ENCODE assay signal across 18 mouse cellular contexts in the genomic region with DNA sequence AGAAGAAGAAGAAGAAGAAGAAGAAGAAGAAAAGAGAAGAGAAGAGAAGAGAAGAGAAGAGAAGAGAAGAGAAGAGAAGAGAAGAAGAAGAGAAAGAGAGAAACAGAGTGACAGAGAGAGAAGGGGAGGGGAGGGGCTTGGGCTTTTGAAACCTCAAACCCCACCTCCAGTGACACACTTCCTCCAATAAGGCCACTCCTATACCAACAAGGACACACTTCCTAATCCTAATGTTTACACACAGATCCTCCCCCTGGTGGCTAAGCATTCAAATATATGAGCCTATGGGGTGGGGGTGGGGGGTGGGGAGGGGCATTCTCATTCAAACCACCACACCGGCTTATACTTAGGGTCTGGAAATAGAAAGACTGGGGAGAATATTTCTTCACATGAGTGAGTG. TPM values are rescaled to one million over a fixed set of nuclear protein-coding genes. Genes with fewer than 3 reads are reported as not detected.
"Had no signal": no experiment of that assay in that cellular context is flagged by ENCODE, and none has a peak within 500 bp of the region (broad histone marks: within the 10 kb centered on the region; RNA-seq: fewer than 3 reads in every experiment).

No protein-coding gene starts in this region.

- DNase-seq: kidney, adult 8-10 months; kidney, postnatal 4 days; liver; liver, embryonic 13.5 days; liver, postnatal 0 days; lung, postnatal 4 days; right cerebral cortex, postnatal 14 days; thymus, postnatal 36 days had no signal

- H3K36me3 ChIP-seq: limb, embryonic 12.5 days; liver, embryonic 13.5 days; midbrain, embryonic 12.5 days; neural tube, embryonic 13.5 days had no signal

- H3K27me3 ChIP-seq: limb, embryonic 12.5 days; liver, embryonic 13.5 days; midbrain, embryonic 12.5 days; neural tube, embryonic 13.5 days had no signal

- H3K4me1 ChIP-seq: limb, embryonic 12.5 days; liver, embryonic 13.5 days; midbrain, embryonic 12.5 days; neural tube, embryonic 13.5 days had no signal

- H3K4me3 ChIP-seq: layer of hippocampus, adult 2 months; limb, embryonic 12.5 days; liver, embryonic 13.5 days; midbrain, embryonic 12.5 days; neural tube, embryonic 13.5 days had no signal

- H3K9ac ChIP-seq: limb, embryonic 12.5 days; liver, embryonic 13.5 days; liver, postnatal 0 days; midbrain, embryonic 12.5 days; neural tube, embryonic 13.5 days had no signal

- H3K9me3 ChIP-seq: limb, embryonic 12.5 days; liver, embryonic 13.5 days; midbrain, embryonic 12.5 days had no signal

- H3K27ac ChIP-seq: kidney, postnatal 0 days; layer of hippocampus, adult 2 months; limb, embryonic 12.5 days; liver, embryonic 13.5 days; midbrain, embryonic 12.5 days; neural tube, embryonic 13.5 days had no signal

- ATAC-seq: liver, postnatal 0 days; midbrain, embryonic 16.5 days had no signal

RNA-seq across cellular contexts. Expression of gene Spink2, which starts 27.9 kb away (rescaled TPM):
- total RNA-seq: layer of hippocampus, adult 2 months; layer of hippocampus, postnatal 10 days; left cerebral cortex, postnatal 36 days; megakaryocyte-erythroid progenitor cell, adult 5-6 weeks had no signal
- polyA plus RNA-seq: liver, postnatal 0 days; midbrain, embryonic 12.5 days; small intestine, adult 2 months had no signal
